Mouse (Mus musculus) olfactory bulb, adult 2 months (tissue): ENCODE data around the gene Eef1a2. TPM values are rescaled to one million over a fixed set of nuclear protein-coding genes. Genes with fewer than 3 reads are reported as not detected.

Experiments used
- H3K27ac ChIP-seq: fragments of 200-500 bp; 2 replicates; pipeline ENCODE4 v1.5.1; 2012; ENCODE audit warnings: low read depth, low read length; ENCODE audit not compliant: insufficient read depth
- H3K4me1 ChIP-seq: fragments of 200-500 bp; 2 replicates; pipeline ENCODE4 v1.6.1; 2012; ENCODE audit warnings: low read length; ENCODE audit not compliant: control insufficient read depth, insufficient read depth
- H3K4me3 ChIP-seq: fragments of 200-500 bp; 2 replicates; pipeline ENCODE4 v1.5.1; 2012; ENCODE audit warnings: mild to moderate bottlenecking, low read depth, low read length, moderate library complexity; ENCODE audit not compliant: insufficient read depth
- CTCF ChIP-seq: fragments of 200-500 bp; IDR thresholded peaks from 2 replicates; pipeline ENCODE4 v1.5.1; 2012; ENCODE audit warnings: low read depth, mild to moderate bottlenecking, low read length, moderate library complexity; ENCODE audit not compliant: insufficient read depth
- POLR2A ChIP-seq: fragments of 200-500 bp; IDR thresholded peaks from 2 replicates; pipeline ENCODE4 v1.6.1; 2012; ENCODE audit warnings: mild to moderate bottlenecking, low read depth, low read length, moderate library complexity; ENCODE audit not compliant: insufficient read depth
- WGBS: fragments of 180-500 bp; shearing (Covaris S2); methylation state at CpG from one replicate; pipeline ENCODE4 v1.1.7; 2018; 5-methylcytosine and 5-hydroxymethylcytosine counted together
- polyA plus RNA-seq: library from polyadenylated mRNA; stranded (reverse); fragments of >200 nt; gene quantifications from 2 replicates; pipeline ENCODE4 v1.2.4, GENCODE M21; 2012; ENCODE audit warnings: low replicate concordance; ENCODE audit not compliant: missing spikeins, insufficient read depth, insufficient read length

Gene Eef1a2
- polyA plus RNA-seq, 1 experiment: 147 TPM

DNA sequence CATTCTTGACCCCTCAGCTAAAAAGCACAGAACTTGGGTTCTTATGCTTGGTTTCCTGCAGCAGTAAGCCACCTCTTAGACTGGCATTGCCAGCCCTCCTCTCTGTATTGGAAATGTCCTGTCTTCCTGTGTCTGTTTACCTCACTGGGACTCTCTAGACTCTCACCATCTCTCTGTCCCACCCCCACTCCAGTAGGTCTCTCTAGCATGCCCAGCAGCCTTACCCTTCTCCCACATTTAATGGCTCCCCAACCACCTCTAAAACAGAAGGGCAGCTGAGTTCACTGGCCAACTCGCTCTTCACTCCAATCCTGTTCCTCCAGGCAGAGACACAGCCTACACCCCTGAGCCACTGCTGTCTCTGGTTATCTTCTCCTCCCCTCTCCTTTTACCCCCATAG lies 55.2 kb downstream of the Eef1a2 start:
- H3K4me1 ChIP-seq: peaks cover 24% of the 10 kb centered on the region
- TF ChIP-seq CTCF (no peak), POLR2A (no peak)
- 83% methylated on average over 1 of the region's 1 CpGs for WGBS
- peak overlapping the region; percentile 72 for H3K27ac ChIP-seq
- no peak overlapping the region for H3K4me3 ChIP-seq

GRCm38 (mm10) chr2:181100087-181100486 lies 56.7 kb downstream of the Eef1a2 start:
- 56% methylated on average over 2 of the region's 2 CpGs for WGBS
- TF ChIP-seq CTCF (no peak), POLR2A (no peak)
- Histone ChIP-seq H3K4me1 (peaks cover 24% of the 10 kb centered on the region), H3K4me3 (no peak overlapping the region), H3K27ac (no peak overlapping the region)

Other genes with a start within 250 kb of the Eef1a2 start
- gene Ythdf1, start 236.1 kb downstream of the Eef1a2 start, polyA plus RNA-seq: not detected in 2 replicates
- not detected in 2 replicates for gene Birc7, start 228.0 kb downstream of the Eef1a2 start, polyA plus RNA-seq
- gene Nkain4, start 202.3 kb downstream of the Eef1a2 start, polyA plus RNA-seq: not detected in 2 replicates
- gene Arfgap1, start 189.8 kb downstream of the Eef1a2 start, polyA plus RNA-seq: not detected in 2 replicates
- not detected in 2 replicates for gene Col20a1, start 170.5 kb downstream of the Eef1a2 start, polyA plus RNA-seq
- gene Chrna4, start 113.5 kb downstream of the Eef1a2 start, polyA plus RNA-seq: not detected in 2 replicates
- 209 TPM in 1 of 2 replicates, not detected in the other for gene Kcnq2, start 21.7 kb downstream of the Eef1a2 start, polyA plus RNA-seq
- not detected in 2 replicates for gene Ppdpf, start 30.2 kb upstream of the Eef1a2 start, polyA plus RNA-seq
- gene Ptk6, start 45.8 kb upstream of the Eef1a2 start, polyA plus RNA-seq: not detected in 2 replicates
- not detected in 2 replicates for gene Srms, start 56.2 kb upstream of the Eef1a2 start, polyA plus RNA-seq
- gene Fndc11, start 63.0 kb upstream of the Eef1a2 start, polyA plus RNA-seq: not detected in 2 replicates
- not detected in 2 replicates for gene Helz2, start 85.0 kb upstream of the Eef1a2 start, polyA plus RNA-seq
- not detected in 2 replicates for gene Gmeb2, start 131.0 kb upstream of the Eef1a2 start, polyA plus RNA-seq
- not detected in 2 replicates for gene Stmn3, start 157.5 kb upstream of the Eef1a2 start, polyA plus RNA-seq
- gene Rtel1, start 162.7 kb upstream of the Eef1a2 start, polyA plus RNA-seq: not detected in 2 replicates
- gene Zgpat, start 207.9 kb upstream of the Eef1a2 start, polyA plus RNA-seq: 445 TPM in 1 of 2 replicates, not detected in the other
- gene Arfrp1, start 208.4 kb upstream of the Eef1a2 start, polyA plus RNA-seq: not detected in 2 replicates
- not detected in 2 replicates for gene Lime1, start 223.1 kb upstream of the Eef1a2 start, polyA plus RNA-seq